Mouse (Mus musculus): ENCODE measurements around the gene Morn1. TPM values are rescaled to one million over a fixed set of nuclear protein-coding genes. Genes with fewer than 3 reads are reported as not detected.
A peak's percentile ranks its signal among the peaks of the same experiment; 100 is the strongest.

The Morn1 gene
- total RNA-seq, 2 experiments from 2014 or later = 12.1 to 14.9 TPM

DNA sequence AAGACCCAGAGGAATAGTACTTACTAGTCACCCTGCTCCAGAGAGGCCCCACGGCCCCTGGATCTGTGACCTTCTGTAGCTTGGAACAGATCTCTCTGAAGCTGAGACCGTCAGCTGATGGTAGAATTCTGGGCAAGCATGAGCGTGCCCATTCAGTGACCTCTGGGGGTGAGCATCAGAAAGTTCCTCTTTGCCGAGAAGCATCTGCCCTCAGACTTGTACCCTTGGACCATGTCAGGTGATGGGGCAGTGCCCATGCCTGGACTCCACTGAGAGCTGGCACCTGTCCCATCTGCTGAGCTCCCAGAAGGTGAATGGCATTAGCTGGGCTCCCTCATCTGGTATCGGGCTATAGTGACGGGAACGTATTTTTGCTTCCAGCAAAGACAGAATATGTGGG, 51.5 kb downstream of the Morn1 start:
- DNase-seq (ENCODE audit: low spot score in 2 of 2) = no peak

DNA sequence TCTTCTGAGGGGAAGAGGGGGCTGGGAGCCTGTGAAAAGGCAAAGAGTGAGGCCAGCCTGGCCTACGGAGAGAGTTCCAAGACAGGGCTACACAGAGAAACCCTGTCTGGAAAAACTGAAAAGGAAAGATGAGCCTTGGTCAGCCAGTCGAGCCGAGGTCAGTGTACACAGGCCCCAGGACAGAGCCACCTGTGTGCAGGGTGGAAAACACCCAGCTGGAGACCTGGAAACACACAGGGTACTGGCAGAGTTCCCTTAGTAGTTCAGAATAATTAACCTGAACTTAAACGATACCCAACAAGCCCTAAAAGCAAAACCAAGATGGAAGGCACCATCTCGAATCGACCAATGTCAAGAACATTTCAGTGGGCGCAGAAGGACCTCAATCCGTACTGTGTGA, 52.1 kb downstream of the Morn1 start:
- no peak for DNase-seq (ENCODE audit: low spot score in 2 of 2)

DNA sequence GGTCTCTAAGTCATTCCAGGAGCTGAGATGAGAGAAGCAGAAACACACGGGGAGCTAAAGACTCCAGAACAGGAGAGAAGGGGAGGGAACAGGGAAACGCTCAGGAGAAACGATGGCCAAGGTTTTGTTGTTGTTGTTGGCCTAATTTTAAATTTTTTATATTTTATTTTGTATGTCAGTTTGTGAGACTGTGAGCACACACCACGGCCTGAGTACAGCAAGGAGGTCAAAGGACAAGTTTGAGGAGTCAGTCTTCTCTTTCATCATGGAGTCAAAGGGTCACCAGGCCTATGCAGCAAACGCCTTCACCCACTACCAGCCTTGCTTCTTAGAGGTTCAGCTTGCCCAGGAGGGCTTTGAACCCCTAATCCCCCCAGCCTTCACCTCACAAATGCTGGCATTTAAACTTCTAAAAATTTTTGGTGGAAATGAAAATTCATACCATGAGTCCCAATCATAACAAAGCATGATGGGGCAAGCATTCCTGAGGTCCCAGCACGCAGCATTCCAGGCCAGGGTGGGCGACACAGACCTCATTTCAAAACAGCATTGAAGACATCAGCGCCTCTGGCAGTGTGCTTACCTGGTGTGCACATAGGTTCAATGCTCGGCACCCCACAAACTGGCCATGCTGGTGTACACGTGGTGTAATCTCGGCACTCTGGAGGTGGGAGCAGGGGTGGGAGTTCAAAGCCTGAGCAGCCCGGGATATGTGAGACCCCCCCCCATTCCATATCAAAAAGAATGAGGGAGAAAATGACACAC, 53.1 kb downstream of the Morn1 start:
- no peak for DNase-seq (ENCODE audit: low spot score in 2 of 2)

DNA sequence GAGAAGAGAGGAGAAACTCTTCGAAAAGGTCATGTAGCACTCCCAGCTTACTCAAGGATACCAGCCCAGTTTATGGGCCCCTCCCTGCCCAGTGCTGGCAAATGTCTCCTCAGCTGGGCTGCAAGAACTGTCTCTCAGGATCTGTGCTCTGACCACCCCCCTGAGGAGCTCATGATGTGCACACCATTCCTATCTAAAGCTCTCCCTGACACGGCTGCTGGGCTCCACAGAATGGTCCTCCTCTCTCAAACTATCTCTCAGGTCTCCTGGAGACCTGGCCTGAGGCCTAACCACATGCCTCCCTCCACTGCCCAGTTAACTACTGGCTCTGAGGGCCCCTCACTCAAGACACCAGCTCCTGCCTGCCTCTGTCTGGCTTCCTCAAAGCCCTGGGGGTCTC, 53.8 kb downstream of the Morn1 start:
- no peak for DNase-seq (ENCODE audit: low spot score in 2 of 2)

DNA sequence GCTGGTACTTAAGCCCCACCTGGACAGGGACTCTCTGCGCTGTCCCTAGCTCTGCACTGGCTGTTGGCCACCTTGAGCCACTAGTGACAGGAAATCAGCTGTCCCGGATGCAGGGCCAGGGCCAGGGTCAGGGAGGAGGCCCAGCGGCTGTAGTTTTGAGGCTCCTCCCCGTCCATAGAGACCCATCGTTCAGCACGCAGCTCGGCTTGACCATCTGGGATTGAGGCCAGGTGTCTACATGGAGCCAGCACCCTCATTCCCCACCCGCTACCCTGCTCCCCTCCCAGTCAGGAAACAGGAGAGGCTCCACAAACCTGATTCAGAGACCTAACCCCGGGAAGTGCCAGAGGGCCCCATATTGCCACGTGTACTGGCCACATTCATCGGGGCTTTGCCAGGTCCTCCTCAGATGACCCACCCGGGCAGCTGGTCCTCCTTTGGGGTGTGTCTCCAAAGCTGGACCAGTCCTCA, 54.5 kb downstream of the Morn1 start:
- no peak for DNase-seq (ENCODE audit: low spot score in 2 of 2)

DNA sequence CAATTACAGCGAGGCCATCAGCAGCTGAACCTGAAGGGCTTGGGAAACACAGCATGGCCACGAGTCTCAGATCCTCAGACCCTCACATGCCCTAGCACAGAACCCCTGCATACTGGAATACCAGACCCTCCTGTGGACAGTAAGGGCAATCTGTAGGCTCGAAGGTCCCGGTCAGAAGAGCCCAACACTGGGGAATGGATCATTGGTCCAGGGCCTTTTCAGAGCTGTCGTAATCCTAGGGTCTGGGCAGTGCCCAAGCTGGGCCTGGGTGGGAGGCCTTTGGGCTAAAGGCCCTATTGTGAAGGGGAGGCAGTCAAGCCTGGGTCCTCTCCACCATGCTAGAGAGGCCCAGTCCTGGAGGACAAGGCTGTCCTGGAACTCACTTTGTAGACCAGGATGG, 56.5 kb downstream of the Morn1 start:
- DNase-seq (ENCODE audit: low spot score in 2 of 2) = no peak

DNA sequence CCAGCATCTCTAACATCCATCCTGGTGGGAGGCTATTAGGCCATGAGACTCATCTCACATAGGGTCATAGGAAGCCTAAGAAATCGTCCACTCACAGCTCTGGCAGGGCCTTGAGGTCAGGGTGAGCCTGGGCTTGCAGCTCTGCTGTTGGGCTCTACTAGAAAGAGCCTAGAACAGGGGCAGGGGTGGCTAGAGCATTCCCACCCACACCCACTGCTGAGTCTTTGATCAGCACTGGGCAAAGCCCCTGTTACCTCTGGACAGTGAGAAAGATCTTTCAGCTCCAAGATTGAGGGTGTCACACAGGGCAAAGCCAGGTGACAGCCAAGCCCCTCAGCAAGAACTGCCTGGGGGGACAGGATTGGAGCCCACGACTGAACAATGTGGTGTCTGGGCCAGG, 57.0 kb downstream of the Morn1 start:
- no peak for DNase-seq (ENCODE audit: low spot score in 2 of 2)

DNA sequence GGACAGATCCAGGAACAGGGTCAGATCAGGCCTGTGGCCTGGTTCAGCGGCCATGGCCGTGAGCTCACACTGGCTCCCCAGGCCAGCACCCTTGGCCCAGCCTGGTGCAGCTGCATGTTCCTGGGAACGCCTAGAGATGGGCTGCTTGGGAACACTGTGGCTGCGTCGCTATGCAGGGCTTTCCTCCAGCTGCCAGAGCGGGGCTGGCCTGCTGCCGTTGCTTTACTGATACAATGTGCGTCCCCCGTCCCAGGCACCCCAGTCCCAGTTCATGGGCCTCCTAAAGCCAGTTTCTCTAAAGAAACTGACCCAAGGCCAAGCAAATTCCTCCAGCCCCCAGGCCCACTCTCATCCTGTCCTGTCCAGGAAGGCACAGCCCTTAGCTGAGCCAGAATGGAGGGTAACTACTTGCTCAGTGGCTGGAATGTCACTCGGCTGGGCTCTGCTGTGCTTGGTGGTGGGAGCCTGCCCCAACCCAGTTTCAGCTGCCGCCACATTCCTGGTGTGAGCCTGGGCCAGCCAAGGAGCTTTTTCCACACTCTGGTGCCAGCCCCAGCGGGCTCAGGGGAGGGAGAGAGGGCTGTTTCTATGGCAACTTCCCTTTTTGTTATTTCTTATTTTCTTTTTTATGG, 57.6 kb downstream of the Morn1 start:
- no peak for DNase-seq (ENCODE audit: low spot score in 2 of 2)

DNA sequence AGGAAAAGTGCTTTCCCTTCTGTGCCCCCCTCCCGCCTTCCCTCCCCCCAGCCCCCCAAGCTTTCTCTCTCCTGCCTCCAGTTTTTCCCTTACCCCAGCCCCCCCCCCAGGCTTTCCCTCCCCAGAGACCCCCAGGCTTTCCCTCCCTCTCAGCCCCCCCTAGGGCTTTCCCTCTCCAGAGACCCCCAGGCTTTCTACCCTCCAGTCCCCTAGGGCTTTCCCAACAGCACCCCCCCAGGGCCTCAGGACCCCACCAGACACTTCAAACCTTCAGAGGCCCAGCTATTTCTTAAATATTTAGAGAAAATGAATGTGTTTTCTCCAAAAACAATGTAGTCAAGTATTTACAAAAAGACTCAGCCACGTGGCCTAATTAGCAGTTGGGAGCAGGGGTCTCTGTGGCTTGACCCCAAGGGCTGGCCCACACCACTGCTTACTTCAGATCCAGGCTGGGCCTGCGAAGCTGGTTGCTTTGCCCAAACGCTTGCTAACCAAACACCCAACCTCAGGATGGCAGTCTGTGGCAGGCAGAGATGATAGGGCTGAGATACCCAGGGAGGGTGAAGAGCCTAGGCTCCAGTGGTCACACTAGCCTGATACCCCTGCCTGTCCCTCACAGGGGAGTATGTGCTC, 58.3 kb downstream of the Morn1 start:
- DNase-seq (ENCODE audit: low spot score in 2 of 2) = no peak

DNA sequence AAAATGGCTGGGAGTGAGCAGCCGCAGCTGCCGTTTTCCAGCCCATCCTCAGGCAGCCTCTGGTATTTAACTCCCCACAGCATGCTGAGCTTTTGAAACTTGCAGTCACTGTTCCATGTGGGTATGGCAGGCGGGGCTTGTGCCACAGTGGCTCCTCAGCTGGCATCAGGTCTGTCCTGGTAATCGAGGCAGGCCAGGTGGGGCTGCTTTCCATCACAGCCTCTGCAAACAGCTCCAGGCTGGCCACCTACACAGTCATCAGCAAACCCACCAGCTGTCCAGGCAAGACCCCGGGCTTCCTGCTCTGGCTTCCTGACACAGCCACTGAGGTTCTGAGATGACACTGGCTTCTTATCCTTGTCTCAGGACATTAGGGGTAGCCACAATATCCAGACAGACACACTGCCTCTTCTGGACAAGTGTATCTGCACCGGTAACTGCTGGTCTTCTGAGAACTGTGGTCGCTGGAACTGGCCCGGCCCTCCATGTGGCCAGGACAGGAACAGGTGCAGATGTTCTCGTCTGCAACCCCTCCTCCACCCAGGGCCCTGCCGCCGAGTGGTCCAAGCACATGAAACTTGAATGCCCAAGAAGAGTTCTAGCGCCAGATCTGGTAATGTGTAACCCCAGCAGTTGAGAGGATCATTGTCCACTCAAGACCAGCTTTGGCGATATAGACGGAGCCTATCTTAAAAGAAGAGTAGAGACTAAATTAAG, 59.9 kb downstream of the Morn1 start:
- no peak for DNase-seq (ENCODE audit: low spot score in 2 of 2)

DNA sequence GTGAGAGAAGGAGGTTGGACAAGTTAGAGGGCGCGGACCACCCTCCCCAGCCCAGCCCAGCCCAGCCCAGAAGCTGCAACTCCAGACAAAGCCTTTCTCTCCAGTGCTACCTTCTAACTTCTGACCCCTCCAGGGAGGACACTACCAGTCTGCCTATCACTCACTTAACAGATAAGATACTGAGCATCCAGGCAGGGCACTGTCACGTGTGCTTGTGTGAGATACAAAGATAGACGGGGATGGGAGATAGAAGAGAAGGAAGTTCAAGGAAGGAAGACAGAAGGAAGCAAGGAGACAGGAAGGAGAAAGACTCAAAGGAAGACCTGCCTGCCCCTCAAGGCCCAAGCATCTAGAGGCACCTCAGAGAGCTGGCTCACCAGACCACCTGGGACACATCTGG, 62.1 kb downstream of the Morn1 start:
- DNase-seq (ENCODE audit: low spot score in 2 of 2) = no peak

DNA sequence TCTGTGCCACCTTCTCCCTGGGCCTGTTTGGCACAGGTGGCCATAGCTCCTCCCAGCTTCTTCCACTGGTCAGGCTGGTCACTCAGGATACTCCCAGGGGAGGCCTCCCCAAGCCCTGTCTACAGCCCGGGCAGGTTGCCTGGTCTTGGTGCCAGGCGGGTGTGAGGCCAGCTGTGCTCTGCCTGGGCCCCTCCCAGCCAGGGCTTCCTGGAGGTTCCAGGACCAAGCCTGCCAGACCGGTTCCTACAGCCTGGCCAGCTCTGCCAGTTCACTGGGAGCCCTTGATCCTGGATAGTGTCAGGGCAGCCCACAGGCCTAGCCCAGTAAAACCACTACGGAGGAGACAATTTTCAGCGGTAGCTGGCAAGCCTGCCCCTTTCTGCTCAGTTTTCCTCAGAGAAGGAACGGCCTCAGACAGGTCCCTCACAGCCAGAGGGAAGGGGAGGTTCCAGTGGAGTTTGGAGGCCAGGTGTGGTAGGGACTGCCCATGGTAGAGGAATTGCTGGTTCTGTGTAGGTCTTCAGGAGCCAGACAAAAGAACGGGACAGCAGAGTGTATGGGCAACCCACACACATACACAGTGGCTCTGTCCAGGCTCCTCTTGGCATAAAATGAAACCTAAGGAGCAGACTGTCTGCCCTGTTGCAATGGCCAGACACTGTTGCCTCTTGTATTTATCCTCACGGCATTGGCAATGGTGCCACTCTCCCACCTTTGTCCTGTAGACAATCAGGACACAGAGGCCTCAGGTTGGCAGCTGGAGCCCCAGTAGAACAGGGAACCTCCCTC, 62.7 kb downstream of the Morn1 start:
- no peak for DNase-seq (ENCODE audit: low spot score in 2 of 2)

DNA sequence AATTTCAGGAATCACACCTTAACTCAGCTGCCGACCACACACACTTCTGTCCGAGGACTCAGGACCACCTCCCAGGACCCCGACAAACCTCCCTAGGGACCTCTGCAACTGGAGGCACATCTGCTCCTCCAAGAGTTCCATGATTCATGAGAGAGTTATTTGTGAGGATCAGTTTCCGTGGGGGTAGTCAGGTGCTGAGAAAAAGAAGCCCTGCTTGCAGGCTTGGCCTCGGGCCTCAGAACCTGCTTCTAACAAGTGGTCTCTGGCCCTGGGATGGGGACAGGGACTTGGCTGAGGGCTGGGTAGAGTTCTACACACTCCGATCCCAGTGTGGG, 63.5 kb downstream of the Morn1 start:
- no peak for DNase-seq (ENCODE audit: low spot score in 2 of 2)

DNA sequence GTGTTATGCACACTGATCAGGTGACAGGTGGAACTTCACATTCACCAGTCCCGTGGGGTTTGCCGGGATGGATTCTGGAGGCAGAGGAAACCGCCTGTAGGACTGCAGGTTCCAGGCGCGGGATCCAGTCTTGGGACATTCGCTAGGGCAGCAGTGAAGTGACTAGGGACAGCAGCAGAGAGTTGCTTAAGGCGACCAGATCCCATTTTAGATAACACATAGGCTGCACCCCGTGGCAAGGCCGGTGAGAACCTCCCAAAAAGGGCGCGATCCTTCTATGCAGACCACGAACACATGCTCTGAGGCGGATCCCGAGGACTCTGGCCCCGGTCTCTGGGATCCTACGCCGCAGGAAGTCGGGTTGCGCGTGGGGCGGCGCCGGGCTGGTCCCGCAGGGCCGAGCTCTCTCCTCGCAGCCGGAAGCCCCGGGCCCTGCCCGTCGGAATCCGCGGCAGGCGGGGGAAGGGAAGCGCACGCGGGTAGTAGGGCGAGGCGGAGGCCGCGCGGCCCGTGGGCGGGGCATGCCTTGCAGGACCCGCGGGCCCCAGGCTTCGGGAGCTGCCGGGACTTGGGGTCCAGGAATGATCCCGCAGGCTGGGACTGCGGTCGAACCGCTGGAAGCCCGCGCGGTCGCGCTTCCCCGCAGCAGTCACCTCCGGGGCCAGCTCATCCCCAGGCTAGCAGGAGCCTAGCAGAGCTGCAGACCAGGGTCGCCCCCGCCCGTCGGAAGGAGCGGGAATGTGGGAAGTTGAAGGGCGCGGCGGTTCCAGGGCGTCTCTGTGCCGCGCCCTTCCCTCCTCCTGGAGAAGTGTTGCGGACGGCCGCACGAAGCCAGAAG, 64.1 kb downstream of the Morn1 start:
- DNase-seq (ENCODE audit: low spot score in 2 of 2) = peak; percentile 69 to 82

DNA sequence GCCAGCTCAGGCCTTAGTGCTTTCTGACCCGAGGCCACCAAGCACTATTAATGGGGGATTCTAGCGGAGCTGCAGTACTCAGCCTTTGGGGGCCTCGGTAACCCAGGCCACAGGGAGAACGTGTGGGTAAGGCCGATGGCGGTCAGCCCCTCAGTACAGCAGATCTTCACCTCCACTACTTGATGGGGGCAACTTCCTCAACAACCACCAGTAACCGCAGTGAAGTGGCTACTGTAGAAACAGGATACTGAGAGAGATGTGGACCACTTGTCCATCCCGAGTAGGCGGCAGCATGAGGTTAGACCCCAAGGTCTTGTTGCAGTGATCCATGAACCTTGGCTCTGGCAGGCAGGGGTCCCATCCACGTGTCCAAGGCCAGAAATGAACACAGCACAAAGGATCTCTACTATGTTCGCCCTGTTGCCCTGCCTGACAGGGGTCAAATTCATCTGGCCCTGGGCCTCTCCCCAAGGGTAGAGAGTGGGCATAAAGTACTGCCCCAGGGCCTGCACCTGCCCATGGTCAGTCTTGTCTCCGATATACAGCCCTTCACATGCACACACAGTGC, 64.9 kb downstream of the Morn1 start:
- no peak for DNase-seq (ENCODE audit: low spot score in 2 of 2)

DNA sequence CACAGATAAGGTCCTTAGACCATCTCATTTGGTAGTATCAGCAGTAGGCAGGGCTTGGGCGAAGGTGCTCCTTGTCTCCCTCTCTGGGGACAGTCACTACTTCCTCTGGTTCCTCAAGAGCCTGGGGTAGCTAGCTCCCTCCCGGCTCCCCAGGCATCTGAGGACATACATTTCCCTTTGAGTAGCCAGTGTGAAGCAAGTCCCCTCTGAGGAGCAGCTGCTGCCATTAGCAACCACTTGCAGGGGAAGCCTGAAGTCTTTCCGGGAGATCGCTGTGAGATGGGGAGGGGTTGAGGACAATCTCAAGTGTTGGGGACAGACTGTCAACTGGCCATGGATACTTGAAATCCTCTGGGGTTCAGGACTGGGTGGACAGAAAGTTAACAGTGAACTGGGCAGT, 65.5 kb downstream of the Morn1 start:
- DNase-seq (ENCODE audit: low spot score in 2 of 2) = no peak

DNA sequence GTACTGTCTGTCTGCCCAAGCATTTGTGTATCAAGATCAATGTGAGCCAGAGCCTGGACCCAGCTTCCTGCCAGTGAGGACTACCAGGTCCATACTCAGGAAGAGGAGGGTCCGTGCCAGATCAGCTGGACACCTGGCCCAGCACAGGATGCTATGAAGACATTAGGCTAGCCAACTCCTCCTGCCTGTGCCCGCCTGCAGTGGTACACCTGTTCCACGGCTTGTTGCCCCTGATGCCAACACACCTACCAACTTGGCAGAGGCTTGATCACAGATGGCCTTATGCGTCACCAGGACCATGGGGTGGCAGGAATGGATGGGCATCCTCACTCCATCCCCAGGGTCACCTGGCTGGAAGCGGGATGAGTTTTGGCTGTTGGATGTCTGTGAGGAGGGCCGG, 66.1 kb downstream of the Morn1 start:
- no peak for DNase-seq (ENCODE audit: low spot score in 2 of 2)

DNA sequence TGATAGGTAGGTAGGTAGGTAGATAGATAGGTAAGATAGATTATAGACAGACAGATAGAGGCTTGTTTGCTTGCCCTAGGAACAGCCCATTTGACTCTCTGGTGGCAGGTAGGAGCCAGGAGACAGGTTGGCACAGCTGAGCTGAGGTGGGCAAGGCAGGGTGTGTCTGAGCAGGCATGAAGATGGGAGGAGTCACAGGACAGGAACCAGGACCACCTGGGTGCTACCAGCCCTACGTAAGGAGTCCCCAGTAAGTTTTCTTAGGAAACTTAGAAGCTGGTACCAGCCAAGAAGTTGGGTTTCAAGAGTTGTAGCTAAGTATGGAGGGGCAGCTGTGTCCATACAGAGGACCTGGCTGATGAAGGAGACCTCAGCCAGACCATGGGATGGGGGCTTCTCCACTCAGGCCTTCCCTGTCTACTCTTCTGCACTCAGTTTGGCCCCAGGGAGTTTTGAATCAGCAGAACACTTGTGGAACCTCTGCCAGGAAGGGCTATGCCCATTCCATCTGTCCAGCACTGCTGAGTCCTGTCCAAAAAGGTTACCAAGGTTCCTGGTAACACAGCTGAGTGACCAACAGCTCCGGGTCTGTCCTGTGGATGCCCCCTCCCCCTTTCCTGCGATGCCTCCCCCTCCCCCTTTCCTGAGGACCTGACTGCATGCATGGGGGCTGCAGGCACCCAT, 67.2 kb downstream of the Morn1 start:
- no peak for DNase-seq (ENCODE audit: low spot score in 2 of 2)

DNA sequence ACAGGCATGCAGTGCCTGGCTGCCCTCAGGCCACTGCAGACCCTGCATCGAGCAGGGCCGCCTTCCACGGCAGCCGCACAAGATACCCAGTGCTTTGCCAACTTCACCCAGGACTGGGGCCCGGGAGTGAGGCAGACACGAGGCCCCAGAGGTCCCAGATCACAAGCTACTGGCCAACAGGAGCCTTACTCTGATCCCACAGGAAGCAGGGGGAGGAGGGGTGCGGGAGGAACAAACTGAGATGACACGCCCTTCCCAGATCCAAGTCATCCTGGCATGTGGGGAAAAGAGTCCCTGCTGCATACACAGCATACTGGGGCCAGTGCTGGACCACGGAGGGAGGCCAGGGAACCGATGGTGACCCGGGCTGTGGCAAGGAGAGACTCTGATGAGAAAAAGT, 68.6 kb downstream of the Morn1 start:
- DNase-seq (ENCODE audit: low spot score in 2 of 2) = no peak

Measured in adrenal gland, postnatal 4 days (tissue).